Comparison of ENCODE assay signal across 24 mouse cellular contexts in genomic region chr1:120706011-120706410, GRCm38 (mm10).
DNase-seq lines count a peak whose midpoint lies in the region; ATAC-seq and TF ChIP-seq lines count a peak whose summit lies in the region.
"Had no signal": no experiment of that assay in that cellular context is flagged by ENCODE, and none has a peak within 500 bp of the region (broad histone marks: within the 10 kb centered on the region; RNA-seq: fewer than 3 reads in every experiment).

No protein-coding gene starts in this region.

- no peaks in the 10 kb centered on the region for H3K4me1 ChIP-seq in midbrain, embryonic 11.5 days (ENCODE audit: control insufficient read depth, insufficient read depth, low read length)
- H3K4me1 ChIP-seq in midbrain, embryonic 16.5 days (ENCODE audit: control insufficient read depth, insufficient read depth, low read length) = no peaks in the 10 kb centered on the region
- H3K4me1 ChIP-seq in ES-E14 (ENCODE audit: control insufficient read depth in 2 of 2, insufficient read depth in 2 of 2, low read length in 2 of 2, poor library complexity in 1 of 2) = 0 out of 4 replicates have a peak, but pooled peaks cover 0 to 2% of the 10 kb centered on the region in 2 experiments
- H3K4me1 ChIP-seq in stomach, postnatal 0 days (replicated peaks; ENCODE audit: control insufficient read depth, insufficient read depth) = no peaks in the 10 kb centered on the region
- H3K4me1 ChIP-seq: embryonic facial prominence, embryonic 13.5 days; embryonic facial prominence, embryonic 15.5 days; forebrain, embryonic 10.5 days; forebrain, embryonic 12.5 days had no signal

- TF ChIP-seq CTCF in stomach, postnatal 0 days (IDR thresholded peaks at IDR 0.05; ENCODE audit: low read depth) = no peak

- peak; percentile 35 for DNase-seq in midbrain, embryonic 11.5 days (ENCODE audit: low spot score, missing footprints)
- no peak for DNase-seq in ES-E14 (ENCODE audit: low read depth, low spot score)
- DNase-seq in ZHBTc4 (ENCODE audit: low read depth, low spot score) = peak; percentile 12
- no peak for DNase-seq in stomach, postnatal 0 days (ENCODE audit: low spot score)
- no peak for DNase-seq in thymus, adult 18-20 months
- DNase-seq in urinary bladder, postnatal 10 days (ENCODE audit: low spot score) = no peak
- DNase-seq: adrenal gland, adult 2 months; adrenal gland, postnatal 10 days; adrenal gland, postnatal 25 days; B cell, adult 2 months; cerebellum, adult 11-12 months; cerebellum, adult 2 months; cerebellum, adult 9-10 months; cerebellum, postnatal 10 days; cerebellum, postnatal 25 days had no signal

- H3K9me3 ChIP-seq in midbrain, embryonic 11.5 days (ENCODE audit: control insufficient read depth, low read length) = no peaks in the 10 kb centered on the region
- no peaks in the 10 kb centered on the region for H3K9me3 ChIP-seq in midbrain, embryonic 16.5 days (replicated peaks; ENCODE audit: control insufficient read depth, low read length, poor library complexity, severe bottlenecking)
- no peaks in the 10 kb centered on the region for H3K9me3 ChIP-seq in ES-E14 (ENCODE audit: control insufficient read depth, insufficient read depth, low read depth, low read length)
- no peaks in the 10 kb centered on the region for H3K9me3 ChIP-seq in stomach, postnatal 0 days (ENCODE audit: control insufficient read depth, low read length)
- H3K9me3 ChIP-seq: embryonic facial prominence, embryonic 13.5 days; embryonic facial prominence, embryonic 15.5 days; forebrain, embryonic 10.5 days; forebrain, embryonic 12.5 days had no signal

- ATAC-seq in midbrain, embryonic 11.5 days (ENCODE audit: low FRiP score) = no peak
- no peak for ATAC-seq in midbrain, embryonic 16.5 days
- no peak for ATAC-seq in stomach, postnatal 0 days (ENCODE audit: low FRiP score, low TSS enrichment)
- ATAC-seq: CD4-positive, CD25-positive, alpha-beta regulatory T cell, adult 4 months; forebrain, embryonic 14.5 days; forebrain, embryonic 16.5 days had no signal

- H3K4me2 ChIP-seq in midbrain, embryonic 11.5 days = no peak overlapping the region
- no peak overlapping the region for H3K4me2 ChIP-seq in midbrain, embryonic 16.5 days (ENCODE audit: low read length)
- no peak overlapping the region for H3K4me2 ChIP-seq in stomach, postnatal 0 days (replicated peaks; ENCODE audit: low read depth)
- H3K4me2 ChIP-seq: embryonic facial prominence, embryonic 13.5 days; embryonic facial prominence, embryonic 15.5 days; forebrain, embryonic 12.5 days had no signal

- H3K27ac ChIP-seq in midbrain, embryonic 11.5 days (ENCODE audit: low read depth, low read length) = no peak overlapping the region
- no peak overlapping the region for H3K27ac ChIP-seq in midbrain, embryonic 16.5 days (ENCODE audit: low read length)
- no peak overlapping the region for H3K27ac ChIP-seq in ES-E14 (ENCODE audit: insufficient read depth, low read depth, low read length, poor library complexity, severe bottlenecking)
- no peak overlapping the region for H3K27ac ChIP-seq in stomach, postnatal 0 days (replicated peaks)
- H3K27ac ChIP-seq: embryonic facial prominence, embryonic 13.5 days; embryonic facial prominence, embryonic 15.5 days; forebrain, embryonic 10.5 days; forebrain, embryonic 12.5 days had no signal

- 84% methylated on average over 1 of the region's 1 CpGs for WGBS in midbrain, embryonic 11.5 days
- WGBS in midbrain, embryonic 16.5 days = 71% methylated on average over 1 of the region's 1 CpGs
- WGBS in stomach, postnatal 0 days = 51% methylated on average over 1 of the region's 1 CpGs

- no peaks in the 10 kb centered on the region for H3K27me3 ChIP-seq in midbrain, embryonic 11.5 days (ENCODE audit: control insufficient read depth, insufficient read depth, low read length)
- H3K27me3 ChIP-seq in midbrain, embryonic 16.5 days (ENCODE audit: control insufficient read depth, insufficient read depth, low read depth, low read length) = no peaks in the 10 kb centered on the region
- H3K27me3 ChIP-seq in stomach, postnatal 0 days (ENCODE audit: control insufficient read depth, insufficient read depth, low read length) = no peaks in the 10 kb centered on the region
- H3K27me3 ChIP-seq: embryonic facial prominence, embryonic 13.5 days; embryonic facial prominence, embryonic 15.5 days; forebrain, embryonic 12.5 days had no signal

- no peak for TF ChIP-seq EP300 in stomach, postnatal 0 days (optimal IDR thresholded peaks at IDR 0.05)

- H3K9ac ChIP-seq in midbrain, embryonic 11.5 days (ENCODE audit: low read length) = no peak overlapping the region
- H3K9ac ChIP-seq in midbrain, embryonic 16.5 days (ENCODE audit: low read depth, low read length) = no peak overlapping the region
- no peak overlapping the region for H3K9ac ChIP-seq in ES-E14 (ENCODE audit: insufficient read depth, low read depth, low read length, poor library complexity, severe bottlenecking)
- H3K9ac ChIP-seq in stomach, postnatal 0 days (ENCODE audit: low read length) = no peak overlapping the region
- H3K9ac ChIP-seq: embryonic facial prominence, embryonic 13.5 days; embryonic facial prominence, embryonic 15.5 days; forebrain, embryonic 12.5 days had no signal

- in situ Hi-C loops in ES-E14 (cut with MboI; ENCODE audit: low sequenced_read_pairs in 2 of 2, unreplicated experiment in 2 of 2) = no loop called here

- H3K4me3 ChIP-seq in midbrain, embryonic 11.5 days (ENCODE audit: low read depth, low read length) = no peak overlapping the region
- no peak overlapping the region for H3K4me3 ChIP-seq in midbrain, embryonic 16.5 days (ENCODE audit: low read depth, low read length)
- no peak overlapping the region for H3K4me3 ChIP-seq in ES-E14 (ENCODE audit: insufficient read depth in 1 of 2, low read depth in 1 of 2, low read length in 2 of 2, poor library complexity in 1 of 2, severe bottlenecking in 1 of 2)
- H3K4me3 ChIP-seq in stomach, postnatal 0 days (ENCODE audit: low read depth, low read length) = no peak overlapping the region
- H3K4me3 ChIP-seq: embryonic facial prominence, embryonic 13.5 days; embryonic facial prominence, embryonic 15.5 days; erythroblast, embryonic 14.5 days; forebrain, embryonic 10.5 days; forebrain, embryonic 12.5 days had no signal

- H3K36me3 ChIP-seq in midbrain, embryonic 11.5 days (ENCODE audit: control insufficient read depth, insufficient read depth, low read length) = no peaks in the 10 kb centered on the region
- H3K36me3 ChIP-seq in midbrain, embryonic 16.5 days (ENCODE audit: control insufficient read depth, insufficient read depth, low read length) = no peaks in the 10 kb centered on the region
- no peaks in the 10 kb centered on the region for H3K36me3 ChIP-seq in ES-E14 (ENCODE audit: control insufficient read depth, insufficient read depth, low read length, poor library complexity, severe bottlenecking)
- H3K36me3 ChIP-seq in stomach, postnatal 0 days (ENCODE audit: control insufficient read depth, insufficient read depth, low read length) = no peaks in the 10 kb centered on the region
- H3K36me3 ChIP-seq: embryonic facial prominence, embryonic 13.5 days; embryonic facial prominence, embryonic 15.5 days; forebrain, embryonic 10.5 days; forebrain, embryonic 12.5 days had no signal

TF ChIP-seq in ES-E14, 5 proteins besides CTCF, POLR2A, EP300 and RAD21:
- no peak for TF ChIP-seq ZNF384 (IDR thresholded peaks at IDR 0.05; ENCODE audit: low read depth, low read length)
- TF ChIP-seq CHD2 (IDR thresholded peaks at IDR 0.05; ENCODE audit: low read depth, low read length) = no peak
- TF ChIP-seq ZC3H11A (IDR thresholded peaks at IDR 0.05; ENCODE audit: borderline replicate concordance, low read depth, low read length) = no peak
- TF ChIP-seq MAFK (IDR thresholded peaks at IDR 0.05; ENCODE audit: insufficient read depth, low read depth, low read length) = peak; percentile 84
- TF ChIP-seq HCFC1 (IDR thresholded peaks at IDR 0.05; ENCODE audit: borderline replicate concordance, insufficient read depth, low read length) = no peak

Comparison
In these comparisons a context has a peak if more than half of its experiments do, and no peak if none do; other contexts are left out.
1. DNase-seq: peak in midbrain, embryonic 11.5 days (single experiment) and ZHBTc4 (single experiment); none in ES-E14 (single experiment), stomach, postnatal 0 days (single experiment), thymus, adult 18-20 months (0 of 2) and urinary bladder, postnatal 10 days (single experiment).